Mouse (Mus musculus): Measurements from ENCODE around the gene Lrrc66.

GRCm38 (mm10) chr5:73631001-73631558 is 1.2 kb downstream of the Lrrc66 start:
- TF ChIP-seq CTCF (conservative IDR thresholded peaks at IDR 0.05 in 1 of 2, IDR thresholded peaks at IDR 0.05 in 1 of 2; ENCODE audit: low read depth in 2 of 2, low read length in 2 of 2) = no peak
- TF ChIP-seq ETS1 (conservative IDR thresholded peaks at IDR 0.05; ENCODE audit: low read depth, low read length) = no peak
- no peak for TF ChIP-seq EP300 (IDR thresholded peaks at IDR 0.05; ENCODE audit: low read length)
- no peak for TF ChIP-seq ZMIZ1 (IDR thresholded peaks at IDR 0.05; ENCODE audit: low read depth, low read length)
- TF ChIP-seq USF1 (IDR thresholded peaks at IDR 0.05; ENCODE audit: low read depth, low read length) = no peak
- TF ChIP-seq POLR2A (IDR thresholded peaks at IDR 0.05; ENCODE audit: low read depth, low read length) = no peak
- TF ChIP-seq ZNF384 (IDR thresholded peaks at IDR 0.05; ENCODE audit: low read depth, low read length) = no peak

All from CH12.LX (cell line).